Mouse (Mus musculus) bone marrow macrophage, adult 2 months (primary cell): Measurements from ENCODE around the gene Clrn1.

Source experiments
- CTCF ChIP-seq: IDR thresholded peaks from 2 replicates; pipeline ENCODE4 v1.5.1; 2012; ENCODE audit warnings: low read depth, mild to moderate bottlenecking, low read length, moderate library complexity
- POLR2A ChIP-seq: IDR thresholded peaks from 2 replicates; pipeline ENCODE4 v1.6.1; 2012; ENCODE audit warnings: mild to moderate bottlenecking, low read depth, low read length, borderline replicate concordance

- TF ChIP-seq CTCF (no peak), POLR2A (no peak)
Measured at GRCm38 (mm10) chr3:58808636-58809035, 76.5 kb downstream of the Clrn1 start.
